Mouse (Mus musculus) hindbrain, embryonic 13.5 days (tissue): ENCODE results near the gene Slc4a4. TPM values are rescaled to one million over a fixed set of nuclear protein-coding genes. Genes with fewer than 3 reads are reported as not detected.

ENCODE experiments used
- ATAC-seq: fragments of 200-750 bp; cut with Nextera tagmentation; 2 replicates; pipeline ENCODE4 v1.8.0; 2017; ENCODE audit warnings: moderate TSS enrichment; ENCODE audit not compliant: low FRiP score
- H3K27ac ChIP-seq: fragments of 300-500 bp; sonication (generic); 2 replicates; pipeline ENCODE4 v1.5.1; 2015; ENCODE audit warnings: inconsistent platforms, mild to moderate bottlenecking, moderate library complexity
- H3K27me3 ChIP-seq: fragments of 300-500 bp; sonication (generic); 2 replicates; pipeline ENCODE4 v1.6.1; 2015; ENCODE audit warnings: mild to moderate bottlenecking, inconsistent platforms
- H3K36me3 ChIP-seq: fragments of 300-500 bp; sonication (generic); 2 replicates; pipeline ENCODE4 v1.6.1; 2015; ENCODE audit warnings: mild to moderate bottlenecking, inconsistent platforms
- H3K4me1 ChIP-seq: fragments of 300-500 bp; sonication (generic); replicated peaks from 2 replicates; pipeline ENCODE4 v1.6.1; 2015; ENCODE audit warnings: inconsistent platforms
- H3K4me2 ChIP-seq: fragments of 300-500 bp; sonication (generic); 2 replicates; pipeline ENCODE4 v1.6.1; 2015; ENCODE audit warnings: inconsistent platforms, mild to moderate bottlenecking, moderate library complexity
- H3K4me3 ChIP-seq: fragments of 300-500 bp; sonication (generic); 2 replicates; pipeline ENCODE4 v1.5.1; 2015; ENCODE audit warnings: mild to moderate bottlenecking, inconsistent platforms
- H3K9ac ChIP-seq: fragments of 300-500 bp; sonication (generic); 2 replicates; pipeline ENCODE4 v1.6.1; 2015; ENCODE audit warnings: mild to moderate bottlenecking, inconsistent platforms
- H3K9me3 ChIP-seq: fragments of 300-500 bp; sonication (generic); 2 replicates; pipeline ENCODE4 v1.6.1; 2016; ENCODE audit warnings: inconsistent platforms
- WGBS: fragments of 180-500 bp; shearing (Covaris S2); methylation state at CpG from one replicate; pipeline ENCODE4 v1.1.7; 2015; 5-methylcytosine and 5-hydroxymethylcytosine counted together
- polyA plus RNA-seq: library from polyadenylated mRNA; unstranded; fragments of >200 nt; fragmentation: Nextera tagmentation; extraction: Ambion mirVana; gene quantifications from 2 replicates; pipeline ENCODE4 v1.2.1, GENCODE M21; 2015

The Slc4a4 gene
- polyA plus RNA-seq, 1 experiment from 2014 or later = 3.3 TPM

DNA sequence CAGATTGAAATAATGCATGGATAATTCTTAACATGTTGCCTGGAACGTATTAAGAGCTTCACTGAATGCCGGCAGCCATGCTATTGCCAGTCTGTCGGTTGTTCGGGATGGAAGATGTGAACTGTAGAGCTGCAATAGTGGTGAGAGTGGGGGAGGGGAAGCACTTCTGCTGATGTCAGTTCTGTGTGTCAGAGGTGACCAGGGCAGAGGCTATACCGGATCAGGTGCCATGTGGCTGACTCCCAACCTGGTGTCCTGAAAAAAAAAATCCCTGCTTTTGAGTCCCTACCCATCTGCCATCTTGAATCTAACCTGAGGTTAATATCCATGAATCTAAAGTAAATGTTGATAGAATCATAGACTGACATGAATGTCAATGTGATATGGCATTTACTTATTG lies 39.0 kb downstream of the Slc4a4 start:
- ATAC-seq = no peak
- Histone ChIP-seq H3K9me3 (no peaks in the 10 kb centered on the region), H3K4me3 (no peak overlapping the region), H3K27me3 (no peaks in the 10 kb centered on the region), H3K4me1 (peaks cover 18% of the 10 kb centered on the region), H3K36me3 (no peaks in the 10 kb centered on the region), H3K9ac (no peak overlapping the region), H3K4me2 (no peak overlapping the region), H3K27ac (no peak overlapping the region)
- WGBS = 95% methylated on average over 5 of the region's 5 CpGs

GRCm38 (mm10) chr5:88928201-88928916 lies 41.7 kb downstream of the Slc4a4 start:
- no peak overlapping the region for H3K4me2 ChIP-seq
- no peaks in the 10 kb centered on the region for H3K36me3 ChIP-seq
- peaks cover 22% of the 10 kb centered on the region for H3K4me1 ChIP-seq
- no peaks in the 10 kb centered on the region for H3K9me3 ChIP-seq
- no peak overlapping the region for H3K4me3 ChIP-seq
- no peak overlapping the region for H3K9ac ChIP-seq
- ATAC-seq = no peak
- 58% methylated on average over 13 of the region's 13 CpGs for WGBS
- H3K27me3 ChIP-seq = no peaks in the 10 kb centered on the region
- H3K27ac ChIP-seq = no peak overlapping the region

DNA sequence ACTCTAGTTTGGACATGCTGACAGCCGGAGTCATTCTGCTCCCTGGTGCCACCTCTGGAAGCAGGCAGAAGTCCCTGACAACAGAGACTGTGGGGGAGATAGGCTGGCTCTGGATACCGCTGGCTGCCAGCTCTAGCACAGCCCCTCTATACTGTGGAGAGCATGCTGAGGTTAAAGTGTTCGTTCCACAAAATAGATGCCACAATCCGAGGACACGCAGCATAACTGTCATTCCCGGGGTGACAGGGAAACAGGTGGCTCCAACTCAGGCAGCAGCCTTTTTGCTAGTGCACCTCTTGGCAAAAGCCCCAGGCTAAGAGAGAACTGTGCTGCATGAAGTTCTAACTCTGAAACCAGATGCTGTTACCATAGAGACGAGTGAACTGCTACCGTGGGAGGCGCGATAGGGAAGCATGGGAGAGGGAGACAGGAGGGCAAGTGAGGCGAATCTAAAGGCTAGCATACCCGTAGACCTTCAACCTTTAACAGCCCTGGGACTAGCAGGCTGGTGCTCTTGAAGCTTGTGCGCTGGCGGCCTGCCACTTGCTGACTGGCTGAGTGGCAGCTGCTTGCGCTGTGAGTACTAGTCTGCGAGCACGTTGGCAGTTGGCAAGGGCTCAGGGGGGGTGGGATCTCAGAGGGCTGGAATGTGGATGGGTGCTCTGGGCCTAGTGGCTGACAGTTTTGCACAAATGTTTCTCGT lies 42.9 kb downstream of the Slc4a4 start:
- Histone ChIP-seq H3K9ac (no peak overlapping the region), H3K36me3 (no peaks in the 10 kb centered on the region), H3K4me1 (peaks cover 26% of the 10 kb centered on the region), H3K4me3 (no peak overlapping the region), H3K4me2 (peak overlapping the region; percentile 30; the same call in 1 of the 2 replicates), H3K9me3 (no peaks in the 10 kb centered on the region), H3K27me3 (no peaks in the 10 kb centered on the region), H3K27ac (peak overlapping the region; percentile 48; the same call in 1 of the 2 replicates)
- ATAC-seq = peak; percentile 81
- 37% methylated on average over 18 of the region's 18 CpGs for WGBS

GRCm38 (mm10) chr5:88930129-88930528 lies 43.5 kb downstream of the Slc4a4 start:
- Histone ChIP-seq H3K27ac (no peak overlapping the region), H3K9ac (no peak overlapping the region), H3K4me3 (no peak overlapping the region), H3K9me3 (no peaks in the 10 kb centered on the region), H3K27me3 (no peaks in the 10 kb centered on the region), H3K4me2 (no peak overlapping the region), H3K36me3 (no peaks in the 10 kb centered on the region), H3K4me1 (peaks cover 26% of the 10 kb centered on the region)
- peak; percentile 58; the same call in 1 of the 2 replicates for ATAC-seq
- WGBS = 74% methylated on average over 5 of the region's 5 CpGs

DNA sequence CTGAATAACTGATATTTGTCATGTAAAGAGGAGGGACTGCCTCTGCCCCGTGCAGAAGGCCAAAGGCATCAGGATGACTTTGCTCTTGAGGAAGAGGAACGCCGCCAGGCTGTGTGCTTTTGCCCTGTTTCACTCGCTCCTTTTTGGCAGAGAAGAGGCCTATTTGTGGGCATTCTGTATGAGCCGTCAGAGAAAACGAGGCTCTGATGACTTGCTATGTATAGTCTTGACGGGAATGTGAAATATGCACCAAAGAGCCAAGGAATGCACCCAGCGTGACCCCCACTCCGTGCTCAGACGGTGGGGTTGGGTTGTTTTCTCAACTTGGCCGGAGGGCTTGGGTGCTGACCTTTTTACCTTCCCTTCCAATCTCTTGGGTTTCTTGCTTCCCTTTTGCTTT lies 44.0 kb downstream of the Slc4a4 start:
- H3K36me3 ChIP-seq = no peaks in the 10 kb centered on the region
- H3K9ac ChIP-seq = no peak overlapping the region
- no peak overlapping the region for H3K27ac ChIP-seq
- ATAC-seq = no peak
- H3K4me3 ChIP-seq = no peak overlapping the region
- peaks cover 26% of the 10 kb centered on the region for H3K4me1 ChIP-seq
- H3K4me2 ChIP-seq = no peak overlapping the region
- 71% methylated on average over 11 of the region's 11 CpGs for WGBS
- no peaks in the 10 kb centered on the region for H3K9me3 ChIP-seq
- no peaks in the 10 kb centered on the region for H3K27me3 ChIP-seq

GRCm38 (mm10) chr5:88931176-88931575 lies 44.6 kb downstream of the Slc4a4 start:
- no peak overlapping the region for H3K4me2 ChIP-seq
- H3K27ac ChIP-seq = no peak overlapping the region
- no peak for ATAC-seq
- no peak overlapping the region for H3K9ac ChIP-seq
- H3K27me3 ChIP-seq = no peaks in the 10 kb centered on the region
- H3K9me3 ChIP-seq = no peaks in the 10 kb centered on the region
- no peak overlapping the region for H3K4me3 ChIP-seq
- 91% methylated on average over 9 of the region's 9 CpGs for WGBS
- peaks cover 26% of the 10 kb centered on the region for H3K4me1 ChIP-seq
- H3K36me3 ChIP-seq = no peaks in the 10 kb centered on the region

GRCm38 (mm10) chr5:88933454-88933853 lies 46.8 kb downstream of the Slc4a4 start:
- Histone ChIP-seq H3K36me3 (no peaks in the 10 kb centered on the region), H3K4me1 (peaks cover 26% of the 10 kb centered on the region), H3K27me3 (no peaks in the 10 kb centered on the region), H3K9me3 (no peaks in the 10 kb centered on the region), H3K9ac (no peak overlapping the region), H3K4me3 (no peak overlapping the region), H3K27ac (no peak overlapping the region), H3K4me2 (no peak overlapping the region)
- no peak for ATAC-seq
- 56% methylated on average over 7 of the region's 7 CpGs for WGBS

- H3K4me1 ChIP-seq = peaks cover 24% of the 10 kb centered on the region
- no peak overlapping the region for H3K4me2 ChIP-seq
- no peaks in the 10 kb centered on the region for H3K36me3 ChIP-seq
- H3K4me3 ChIP-seq = no peak overlapping the region
- ATAC-seq = no peak
- no peaks in the 10 kb centered on the region for H3K27me3 ChIP-seq
- H3K27ac ChIP-seq = no peak overlapping the region
- 79% methylated on average over 14 of the region's 14 CpGs for WGBS
- H3K9ac ChIP-seq = no peak overlapping the region
- no peaks in the 10 kb centered on the region for H3K9me3 ChIP-seq
Observed at GRCm38 (mm10) chr5:88933946-88934345, 47.3 kb downstream of the Slc4a4 start.

DNA sequence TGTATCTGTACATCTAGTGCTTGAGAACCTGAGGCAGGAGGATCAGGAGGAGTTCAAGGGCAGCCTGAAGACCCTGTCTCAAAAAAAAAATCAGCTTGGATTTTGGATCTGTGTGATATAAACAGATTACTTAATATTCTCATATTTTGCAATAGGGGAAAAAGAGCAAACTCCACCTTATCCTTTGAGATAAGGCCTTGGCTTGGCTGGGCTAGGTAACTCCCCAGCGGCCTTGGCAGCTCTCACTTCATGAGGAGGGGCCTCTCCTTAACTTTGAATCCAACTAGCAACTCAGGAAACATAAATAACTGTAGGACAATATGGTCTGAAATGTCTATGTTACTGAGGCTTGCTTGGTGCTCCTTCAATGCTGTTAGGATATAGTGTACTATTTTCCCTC lies 51.6 kb downstream of the Slc4a4 start:
- no peak overlapping the region for H3K4me3 ChIP-seq
- H3K9me3 ChIP-seq = no peaks in the 10 kb centered on the region
- no peak for ATAC-seq
- H3K36me3 ChIP-seq = no peaks in the 10 kb centered on the region
- H3K4me1 ChIP-seq = peaks cover 4% of the 10 kb centered on the region
- no peak overlapping the region for H3K4me2 ChIP-seq
- WGBS = 97% methylated on average over 1 of the region's 1 CpGs
- H3K27ac ChIP-seq = no peak overlapping the region
- H3K9ac ChIP-seq = no peak overlapping the region
- H3K27me3 ChIP-seq = no peaks in the 10 kb centered on the region

- no peaks in the 10 kb centered on the region for H3K36me3 ChIP-seq
- 86% methylated on average over 6 of the region's 6 CpGs for WGBS
- H3K4me2 ChIP-seq = no peak overlapping the region
- ATAC-seq = no peak
- H3K4me1 ChIP-seq = no peaks in the 10 kb centered on the region
- no peak overlapping the region for H3K9ac ChIP-seq
- no peak overlapping the region for H3K4me3 ChIP-seq
- no peaks in the 10 kb centered on the region for H3K27me3 ChIP-seq
- H3K9me3 ChIP-seq = no peaks in the 10 kb centered on the region
- no peak overlapping the region for H3K27ac ChIP-seq
Observed at GRCm38 (mm10) chr5:88939151-88939550, 52.5 kb downstream of the Slc4a4 start.

- 90% methylated on average over 2 of the region's 2 CpGs for WGBS
- no peak overlapping the region for H3K27ac ChIP-seq
Observed at GRCm38 (mm10) chr5:88939782-88940181, 53.2 kb downstream of the Slc4a4 start.

DNA sequence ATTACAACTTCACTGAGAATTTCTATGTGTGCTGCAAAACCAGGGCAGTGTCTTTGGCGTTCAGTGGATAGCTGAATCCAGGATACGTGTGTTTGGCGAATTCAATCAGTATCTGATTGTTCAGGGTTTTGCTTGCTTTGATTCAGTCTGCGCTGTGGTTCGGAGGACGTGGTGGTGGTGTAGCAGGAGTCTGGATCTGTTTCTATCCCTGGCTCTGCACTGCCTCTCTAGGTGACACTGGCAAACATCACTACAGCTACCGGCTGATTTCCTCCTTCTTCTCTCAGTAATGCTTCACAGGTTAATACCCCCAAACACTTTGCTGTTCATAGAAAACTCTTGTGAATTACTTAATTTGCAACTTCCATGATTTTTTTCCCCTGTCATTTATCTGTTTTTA lies 55.3 kb downstream of the Slc4a4 start:
- Histone ChIP-seq H3K9me3 (no peaks in the 10 kb centered on the region), H3K27me3 (no peaks in the 10 kb centered on the region), H3K4me1 (peaks cover 3% of the 10 kb centered on the region; the same call in 1 of the 2 replicates), H3K36me3 (no peaks in the 10 kb centered on the region), H3K27ac (no peak overlapping the region), H3K4me3 (no peak overlapping the region), H3K9ac (no peak overlapping the region), H3K4me2 (no peak overlapping the region)
- 89% methylated on average over 7 of the region's 7 CpGs for WGBS
- ATAC-seq = no peak

More at GRCm38 (mm10) chr5:88939782-88940181, 53.2 kb downstream of the Slc4a4 start:
- no peak overlapping the region for H3K9ac ChIP-seq
- no peaks in the 10 kb centered on the region for H3K9me3 ChIP-seq
- H3K4me2 ChIP-seq = no peak overlapping the region
- H3K36me3 ChIP-seq = no peaks in the 10 kb centered on the region
- ATAC-seq = no peak
- H3K4me3 ChIP-seq = no peak overlapping the region
- H3K4me1 ChIP-seq = no peaks in the 10 kb centered on the region
- no peaks in the 10 kb centered on the region for H3K27me3 ChIP-seq
